Mouse (Mus musculus) left cerebral cortex, adult 18-20 months (tissue): ENCODE results near the gene Ints3. TPM values are rescaled to one million over a fixed set of nuclear protein-coding genes. Genes with fewer than 3 reads are reported as not detected.
"Not testable (repeated sequence)": the region's sequence is repeated elsewhere in the genome, so short reads cannot be mapped to it uniquely, and the experiment has no call there.

Experiments used
- DNase-seq, 2 experiments: peaks; one replicate each; pipeline ENCODE4 v3.0.0; 2021 to 2022; ENCODE audit warnings: low spot score in 2 of 2, mixed read lengths in 1 of 2
- total RNA-seq, 2 experiments: library from RNA; stranded (reverse); gene quantifications; 2 replicates each; pipeline ENCODE4 v1.2.3; 2021

The Ints3 gene
- total RNA-seq, 2 experiments from 2014 or later, result 63.1 to 66.1 TPM

DNA sequence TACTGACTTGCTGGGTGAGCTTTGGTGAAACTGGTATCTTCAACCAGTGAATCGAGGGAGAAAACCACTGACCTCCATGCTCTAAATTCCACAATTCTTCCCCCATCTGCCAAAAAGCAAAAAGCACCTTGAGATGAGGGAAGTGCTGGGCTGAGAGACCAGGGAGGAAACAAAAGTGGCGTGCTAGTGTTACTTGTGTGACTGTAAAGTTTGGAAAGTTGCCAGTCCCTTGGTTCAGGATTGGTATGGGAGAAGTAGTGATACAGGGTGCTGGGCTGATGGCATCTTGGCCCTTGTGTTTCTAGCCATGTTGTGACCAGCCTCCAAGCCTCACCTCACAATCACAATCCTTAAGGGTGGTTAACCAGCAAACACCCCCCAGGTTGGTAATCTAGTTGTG is 71.1 kb downstream of the Ints3 start:
- no peak for DNase-seq

DNA sequence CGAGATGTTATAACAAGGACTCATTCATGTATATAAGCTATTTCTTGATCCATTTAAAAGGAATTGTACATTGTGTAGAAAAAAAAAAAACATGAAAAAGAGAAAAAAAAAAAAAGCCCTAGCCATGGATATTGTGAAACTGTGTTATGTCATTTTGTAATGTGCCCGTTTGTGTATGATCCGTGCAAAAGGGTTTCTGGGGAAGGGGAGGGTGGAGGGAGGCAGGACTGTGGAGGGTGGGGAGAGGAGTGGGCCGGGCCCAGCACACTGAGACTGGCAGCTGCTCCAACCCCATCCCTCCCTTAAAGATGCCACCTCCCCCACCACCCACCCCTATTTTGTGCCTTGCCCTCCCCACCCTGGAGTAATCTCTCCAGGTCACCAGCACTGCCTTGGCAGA is 71.9 kb downstream of the Ints3 start:
- no peak for DNase-seq

DNA sequence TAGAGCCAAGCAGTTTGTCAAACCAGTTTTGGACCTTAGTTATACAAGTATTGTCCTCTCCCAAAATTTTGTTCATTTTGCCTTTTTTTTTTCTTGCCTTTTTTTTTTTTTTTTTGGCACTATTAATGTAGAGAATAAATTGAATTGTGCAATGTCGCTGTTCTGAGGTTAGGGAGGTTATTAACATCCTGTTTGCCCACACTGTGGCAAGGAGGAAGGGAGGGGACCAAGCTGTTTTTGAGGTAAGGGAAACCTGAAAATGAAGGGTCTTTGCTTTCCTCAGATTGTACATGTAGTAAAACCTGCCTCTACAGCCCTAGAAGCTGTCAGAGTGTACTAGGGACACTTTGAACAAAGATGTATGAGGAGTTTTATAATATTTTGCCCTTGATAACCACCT is 74.2 kb downstream of the Ints3 start:
- no peak for DNase-seq

DNA sequence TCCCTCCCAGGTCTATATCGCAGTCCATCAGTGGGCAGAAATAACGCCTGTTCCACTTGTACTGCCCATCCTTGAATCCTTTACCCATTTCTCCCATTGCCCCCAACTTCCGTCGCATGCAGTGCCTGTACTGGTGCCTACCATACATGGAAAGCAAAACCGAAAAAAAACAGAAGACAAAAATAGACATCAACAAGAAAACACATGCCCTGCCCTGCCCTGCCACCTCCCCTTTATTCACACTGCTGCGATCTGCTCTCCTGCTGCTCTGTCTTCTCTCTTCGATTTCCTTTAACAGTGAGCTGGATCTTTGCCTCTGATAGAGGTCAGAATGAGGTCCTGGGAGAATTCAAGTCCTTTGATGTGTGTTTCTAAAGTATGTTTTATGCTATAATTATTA is 75.5 kb downstream of the Ints3 start:
- DNase-seq, result no peak

DNA sequence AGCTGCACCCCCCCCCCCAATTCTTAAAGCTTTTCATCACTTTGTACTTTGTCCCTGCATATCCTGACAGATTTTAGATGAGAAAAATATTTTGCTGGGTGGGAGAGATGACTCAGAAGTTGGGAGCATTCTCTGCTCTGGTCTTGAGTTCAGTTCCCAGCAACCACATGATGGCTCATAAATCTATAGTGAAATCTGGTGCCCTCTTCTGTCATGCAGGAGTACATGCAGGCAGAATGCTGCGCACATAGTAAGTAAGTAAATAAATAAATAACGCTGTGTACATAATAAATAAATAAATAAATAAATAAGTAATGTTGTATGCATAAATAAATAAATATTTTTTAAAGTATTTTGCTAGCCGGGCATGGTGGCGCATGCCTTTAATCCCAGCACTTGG is 85.6 kb downstream of the Ints3 start:
- DNase-seq, result no peak

DNA sequence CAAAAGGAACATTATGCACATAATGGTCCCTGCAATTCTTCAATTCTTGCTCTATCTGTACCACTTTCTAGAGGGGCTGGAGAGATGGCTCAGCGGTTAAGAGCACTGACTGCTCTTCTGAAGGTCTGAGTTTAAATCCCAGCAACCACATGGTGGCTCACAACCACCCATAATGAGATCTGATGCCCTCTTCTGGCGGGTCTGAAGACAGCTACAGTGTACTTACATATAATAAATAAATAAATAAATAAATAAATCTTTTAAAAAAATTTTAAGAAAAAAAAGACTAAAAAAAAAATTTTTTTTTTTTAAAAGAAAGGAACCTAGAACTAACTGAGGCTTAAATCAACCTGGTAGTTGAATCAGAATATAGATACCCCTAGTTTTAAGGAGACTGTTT is 90.6 kb downstream of the Ints3 start:
- not testable (repeated sequence) for DNase-seq

Other genes with a start within 250 kb of the Ints3 start
- gene Rps27, start 220.0 kb downstream of the Ints3 start, total RNA-seq, result 1,000 to 10,000 TPM in 1 of 2 experiments, 100 to 1,000 TPM in 1; 977 to 1,003 TPM
- 1 to 10 TPM; 5.5 to 7.6 TPM for gene Rab13, start 219.9 kb downstream of the Ints3 start, total RNA-seq
- 10 to 100 TPM; 43.0 to 43.5 TPM for gene Jtb, start 202.0 kb downstream of the Ints3 start, total RNA-seq
- gene Creb3l4, start 190.1 kb downstream of the Ints3 start, total RNA-seq, result under 1 TPM in 1 of 2 experiments, not detected in 1; 0.40 TPM
- 10 to 100 TPM; 43.0 to 43.4 TPM for gene Slc39a1, start 185.4 kb downstream of the Ints3 start, total RNA-seq
- 10 to 100 TPM; 35.4 to 38.8 TPM for gene Crtc2, start 179.5 kb downstream of the Ints3 start, total RNA-seq
- 10 to 100 TPM; 33.4 to 37.2 TPM for gene Dennd4b, start 168.4 kb downstream of the Ints3 start, total RNA-seq
- 10 to 100 TPM; 86.6 to 91.2 TPM for gene Gatad2b, start 140.4 kb downstream of the Ints3 start, total RNA-seq
- 1 to 10 TPM; 5.9 to 9.3 TPM for gene Slc27a3, start 43.7 kb downstream of the Ints3 start, total RNA-seq
- gene Npr1, start 32.2 kb upstream of the Ints3 start, total RNA-seq, result 1 to 10 TPM; 4.6 to 5.0 TPM
- gene Ilf2, start 42.5 kb upstream of the Ints3 start, total RNA-seq, result 10 to 100 TPM; 90.2 to 94.9 TPM
- gene Snapin, start 57.4 kb upstream of the Ints3 start, total RNA-seq, result 10 to 100 TPM; 55.5 to 57.0 TPM
- gene Chtop, start 75.9 kb upstream of the Ints3 start, total RNA-seq, result 100 to 1,000 TPM; 165 TPM
- gene S100a1, start 80.8 kb upstream of the Ints3 start, total RNA-seq, result 100 to 1,000 TPM; 127 to 133 TPM
- 10 to 100 TPM; 19.2 to 20.4 TPM for gene S100a13, start 80.8 kb upstream of the Ints3 start, total RNA-seq
- gene S100a14, start 93.2 kb upstream of the Ints3 start, total RNA-seq, result under 1 TPM; 0.52 to 0.70 TPM
- 10 to 100 TPM; 75.6 to 80.4 TPM for gene S100a16, start 103.6 kb upstream of the Ints3 start, total RNA-seq
- gene S100a3, start 127.0 kb upstream of the Ints3 start, total RNA-seq, result 1 to 10 TPM in 1 of 2 experiments, under 1 TPM in 1; 0.96 to 1.6 TPM
- gene S100a2, start 156.6 kb upstream of the Ints3 start, total RNA-seq, result not detected
- gene Gm42674, start 168.3 kb upstream of the Ints3 start, total RNA-seq, result not detected
- 1 to 10 TPM; 2.9 to 4.5 TPM for gene S100a4, start 170.1 kb upstream of the Ints3 start, total RNA-seq
- not detected for gene S100a5, start 174.9 kb upstream of the Ints3 start, total RNA-seq
- gene S100a6, start 179.3 kb upstream of the Ints3 start, total RNA-seq, result 10 to 100 TPM; 30.8 to 37.4 TPM
- 1 to 10 TPM; 1.0 to 1.1 TPM for gene S100a7a, start 220.4 kb upstream of the Ints3 start, total RNA-seq
- gene S100a8, start 235.4 kb upstream of the Ints3 start, total RNA-seq, result 1 to 10 TPM in 1 of 2 experiments, not detected in 1; 2.6 TPM